Mouse (Mus musculus) ovary, postnatal 36 days (tissue): Measurements from ENCODE around the gene Taok3.

Experiments used
- DNase-seq: peaks from one replicate; pipeline ENCODE4 v3.0.0; 2022; ENCODE audit warnings: low spot score, mixed read lengths

Taok3 gene

DNA sequence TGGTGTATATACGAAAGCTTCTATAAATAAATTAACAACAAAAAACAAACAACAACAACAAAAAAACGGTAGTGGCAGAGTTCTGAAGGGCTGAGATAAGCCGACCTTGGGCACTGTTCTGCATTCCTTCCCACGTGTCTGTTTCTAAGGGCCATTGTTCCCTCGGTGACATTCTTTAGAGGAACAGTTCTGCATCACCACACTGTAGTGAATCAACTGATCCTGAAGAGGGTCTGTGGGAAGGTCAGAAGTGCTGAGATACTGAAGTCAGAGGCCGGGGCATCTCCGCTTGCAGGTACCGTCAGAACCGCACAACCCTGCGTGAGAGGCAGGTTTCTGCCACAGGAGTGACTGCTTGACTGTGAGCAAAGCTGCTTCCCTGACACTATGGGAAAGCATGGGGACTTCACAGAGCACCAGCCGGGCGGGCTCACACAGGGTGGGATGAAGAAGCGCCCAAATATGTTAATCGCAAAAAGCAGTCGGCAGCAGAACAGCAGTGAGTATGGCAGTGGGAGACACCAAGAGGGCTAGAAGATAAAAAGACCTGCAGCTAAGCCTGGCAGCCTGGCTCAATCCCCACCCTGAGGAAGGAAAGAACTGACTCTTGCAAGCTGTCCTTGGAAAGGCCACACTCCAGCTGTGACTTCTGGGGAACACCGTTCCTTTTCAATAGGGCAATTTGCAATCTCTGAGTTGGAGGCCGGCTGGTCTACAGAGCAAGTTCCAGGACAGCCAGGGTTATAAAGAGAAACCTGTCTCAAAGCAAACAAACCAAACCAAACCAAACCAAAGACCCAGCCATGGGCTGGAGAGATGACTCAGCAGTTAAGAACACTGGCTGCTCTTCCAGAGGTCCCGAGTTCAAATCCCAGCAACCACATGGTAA is 184.0 kb downstream of the Taok3 start:
- DNase-seq: no peak

DNA sequence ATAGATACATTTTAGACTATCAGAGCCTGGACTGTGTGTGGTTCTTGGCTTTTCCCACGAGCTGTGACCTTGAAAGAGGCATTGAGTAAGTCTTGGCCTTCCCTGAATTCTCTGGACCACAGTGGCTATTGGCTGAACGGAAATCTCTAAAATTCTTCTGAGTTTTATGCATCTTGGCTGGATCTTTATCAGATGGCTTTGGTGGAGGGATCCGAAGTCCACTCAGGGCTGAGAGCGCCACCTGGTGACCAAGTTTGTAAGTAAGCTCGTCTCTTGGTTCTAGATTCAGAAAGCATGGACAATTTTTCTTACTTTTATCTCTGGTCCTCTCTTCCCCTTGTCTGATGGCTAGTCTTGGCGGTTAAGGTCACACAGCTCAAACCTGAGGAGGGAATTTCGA is 185.0 kb downstream of the Taok3 start:
- peak; percentile 75 for DNase-seq

DNA sequence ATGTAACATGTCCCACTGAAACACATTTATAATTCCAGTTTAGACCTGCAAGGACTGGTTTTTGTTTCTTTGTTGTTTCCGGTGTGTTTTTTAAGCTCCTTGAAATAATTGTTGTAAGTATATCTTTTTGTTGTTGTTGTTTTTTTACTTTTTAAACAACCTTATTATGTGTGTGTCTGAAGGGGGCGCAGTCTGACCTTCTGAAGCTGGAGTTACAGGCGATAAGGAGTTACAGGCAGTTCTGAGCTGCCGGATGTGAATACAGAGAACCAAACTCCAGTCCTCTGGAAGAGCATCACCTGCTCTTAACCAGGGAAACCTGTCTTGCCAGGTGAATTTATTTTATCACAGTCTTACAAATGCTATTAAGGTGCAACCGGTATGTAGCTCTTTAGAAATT is 185.8 kb downstream of the Taok3 start:
- DNase-seq: no peak

DNA sequence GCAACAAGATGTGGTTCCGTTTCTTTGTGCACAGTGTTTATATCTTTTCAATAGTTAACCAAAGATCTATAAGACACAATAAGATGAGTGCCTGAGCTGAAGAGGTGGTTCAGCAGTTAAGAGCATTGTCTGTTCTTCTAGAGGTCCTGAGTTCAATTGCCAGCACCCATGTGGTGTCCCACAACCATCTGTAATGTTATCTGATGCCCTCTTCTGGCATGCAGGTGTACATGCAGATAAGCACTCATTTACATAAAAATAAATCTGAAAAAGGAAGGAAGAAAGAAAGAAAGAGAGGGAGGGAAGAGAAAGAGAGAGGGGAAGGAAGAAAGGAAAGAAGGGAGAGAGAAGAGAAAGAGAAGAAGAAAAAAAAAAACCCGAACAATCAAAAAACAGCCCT is 186.9 kb downstream of the Taok3 start:
- DNase-seq: no peak

DNA sequence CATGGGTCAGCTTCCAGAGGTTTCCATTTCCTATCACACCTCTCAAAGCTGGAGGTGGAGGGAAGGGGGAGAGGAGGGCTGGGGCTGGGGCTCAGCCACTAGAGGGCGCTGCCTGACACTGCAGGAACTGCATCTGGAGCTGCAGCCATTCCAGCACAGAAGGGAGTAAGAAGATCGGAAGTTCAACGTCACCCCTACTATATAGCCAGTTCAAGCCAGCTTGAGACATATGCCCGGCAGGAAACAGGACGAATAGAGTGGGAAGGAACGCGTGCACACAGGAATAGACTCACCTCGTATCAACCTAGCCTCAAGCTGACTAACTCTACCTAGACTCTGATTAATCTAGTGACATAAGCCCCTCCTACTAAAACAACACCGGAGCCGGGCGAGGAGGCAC is 187.8 kb downstream of the Taok3 start:
- peak; percentile 76 for DNase-seq

DNA sequence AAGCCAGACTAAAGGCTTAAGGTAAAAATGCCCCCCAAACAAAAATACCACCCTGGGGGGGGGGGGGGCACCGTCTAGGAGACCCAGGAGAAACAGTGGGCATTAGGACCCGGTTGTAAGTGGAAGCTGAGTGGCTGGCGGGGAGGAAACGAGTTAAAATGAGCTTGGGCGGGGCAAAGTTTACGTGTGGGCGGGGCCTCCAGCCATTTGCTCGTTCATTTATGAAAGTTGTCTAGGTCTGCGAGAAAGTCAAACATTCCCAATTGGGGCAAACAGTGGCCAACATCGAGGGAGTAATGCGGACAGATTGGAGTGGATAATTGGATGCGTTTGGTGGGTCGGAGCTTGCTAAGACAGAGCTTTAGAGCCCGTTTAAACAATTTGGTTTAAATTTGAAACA is 193.5 kb downstream of the Taok3 start:
- DNase-seq: peak; percentile 59

DNA sequence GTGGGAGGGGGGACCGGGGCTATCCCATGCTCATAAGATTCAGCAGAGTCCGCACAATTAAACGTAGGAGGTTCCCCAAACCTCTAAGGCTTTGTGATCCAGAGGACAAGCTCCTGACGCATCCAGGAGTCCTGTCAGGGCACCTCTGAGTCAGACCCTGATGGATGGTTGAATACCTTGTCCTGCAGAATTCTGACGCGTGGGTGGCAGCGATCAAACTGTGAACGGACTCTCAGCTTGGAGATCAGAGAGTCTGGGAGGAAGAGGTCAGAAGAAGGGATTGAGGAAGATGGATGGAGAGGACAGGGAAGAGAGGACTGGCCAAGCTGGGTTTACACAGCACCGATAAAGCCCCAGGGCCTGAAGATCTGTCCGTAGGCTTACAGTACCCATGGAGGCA is 194.0 kb downstream of the Taok3 start:
- no peak for DNase-seq

DNA sequence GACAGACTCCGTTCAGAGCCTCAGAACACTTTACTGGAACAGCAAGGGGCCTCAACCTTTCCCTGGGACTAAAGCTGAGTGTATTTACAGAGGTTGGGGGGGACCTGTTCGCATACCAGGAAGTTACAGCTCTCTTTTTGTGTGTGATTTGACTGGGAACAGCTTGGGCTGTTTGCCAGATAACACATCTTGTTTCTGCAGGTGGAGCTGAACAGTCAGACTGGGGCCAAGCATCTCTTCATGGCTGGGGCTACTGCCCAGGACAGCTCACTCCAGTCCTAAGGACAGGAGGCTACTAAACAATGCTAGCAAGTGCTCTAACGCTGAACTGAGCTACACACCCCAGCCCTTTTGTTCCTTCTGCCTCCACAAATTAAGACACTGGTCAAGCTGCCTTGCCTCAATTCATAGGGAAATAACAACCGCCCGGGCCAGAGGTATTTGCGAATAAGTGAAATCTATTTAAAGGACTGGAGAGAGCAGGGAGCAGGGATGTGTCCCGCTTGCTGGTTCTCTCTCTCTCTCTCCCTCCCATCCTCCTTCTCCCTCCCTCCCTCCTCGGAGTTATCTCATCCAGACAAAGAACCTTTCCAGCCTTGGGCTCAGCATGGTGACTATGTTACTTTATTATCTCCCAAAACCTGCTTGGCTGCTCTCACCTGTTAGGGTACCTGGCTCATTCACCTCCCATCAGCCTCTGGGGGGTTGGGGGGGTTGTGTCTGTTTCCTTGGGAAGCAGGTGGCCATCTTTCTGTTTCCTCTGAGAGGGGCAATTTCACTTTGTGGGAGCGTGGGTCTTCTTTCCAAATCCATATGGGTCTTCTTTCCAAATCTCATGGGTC is 194.9 kb downstream of the Taok3 start:
- no peak for DNase-seq

DNA sequence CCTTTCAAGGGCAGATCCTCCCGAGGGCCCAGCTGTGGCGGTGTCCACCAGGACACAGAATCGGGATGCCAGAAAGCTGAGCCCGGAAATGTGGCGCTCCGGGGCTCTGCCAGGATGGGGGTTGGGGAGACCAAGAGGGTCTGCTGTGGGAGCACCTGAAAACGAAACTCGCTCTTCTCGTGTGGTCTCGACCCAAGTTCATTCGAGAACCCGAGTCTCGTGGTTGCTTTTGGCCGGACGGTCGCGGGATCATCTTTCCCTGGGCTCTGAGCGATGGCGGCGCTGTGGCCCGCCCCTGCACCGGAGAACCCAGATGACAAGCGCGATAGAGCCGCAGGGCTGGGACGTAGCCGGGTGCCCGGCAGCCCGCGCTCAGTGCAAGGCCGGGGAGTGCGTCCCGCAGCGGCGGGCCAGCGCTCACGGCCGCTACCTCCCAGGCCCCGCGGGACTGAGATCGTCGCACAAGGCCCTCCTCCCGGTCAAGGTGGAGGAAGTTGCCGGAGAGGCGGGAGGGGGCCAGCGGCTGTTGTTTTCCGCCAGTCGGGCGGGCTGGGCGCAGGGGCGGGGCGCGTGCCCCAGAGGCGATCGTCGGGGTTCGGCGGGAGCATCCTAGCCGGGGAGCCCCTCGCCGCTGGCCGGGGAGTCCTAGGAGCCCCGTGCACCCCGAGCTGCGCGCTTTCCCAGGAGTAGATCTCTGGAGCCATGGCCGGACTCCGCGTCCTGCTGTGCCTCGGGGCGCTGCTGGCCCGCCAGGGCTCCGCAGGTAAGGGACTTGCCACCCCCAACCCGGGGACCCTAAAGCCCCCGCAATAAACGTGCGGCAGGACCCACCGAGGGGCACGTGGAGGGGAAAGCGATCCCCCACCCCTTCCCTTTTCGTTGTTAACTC is 199.1 kb downstream of the Taok3 start, which contains the start of gene Vsig10:
TSS of gene Vsig10 (plus strand) at position 343 of the 889 bp plus-strand sequence.
- DNase-seq: peak; percentile 80

DNA sequence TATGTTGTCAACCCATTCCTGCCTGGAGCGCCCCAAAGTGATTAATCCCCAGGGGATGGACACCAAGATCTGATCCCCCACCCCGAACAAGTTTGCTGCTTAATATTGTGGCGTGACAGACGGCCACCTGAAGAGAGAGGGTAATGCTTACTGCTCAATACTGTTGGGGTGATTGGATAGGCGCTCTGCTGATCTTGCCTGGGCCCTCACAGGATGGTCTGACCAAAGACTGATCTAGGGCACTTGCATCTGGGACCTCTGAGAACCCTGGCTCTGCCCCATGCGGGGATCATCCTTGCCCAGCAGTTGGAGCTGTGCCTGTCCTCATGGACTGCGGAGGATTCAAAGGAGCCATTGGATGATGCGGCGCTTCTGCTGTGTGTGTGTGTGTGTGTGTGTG is 203.8 kb downstream of the Taok3 start:
- DNase-seq: no peak
